Mouse (Mus musculus) CD4-positive helper T cell, adult 2 months (primary cell): ENCODE measurements around the gene Wasf2.
"Not testable (repeated sequence)": the region's sequence is repeated elsewhere in the genome, so short reads cannot be mapped to it uniquely, and the experiment has no call there.

Experiments
- DNase-seq: peaks from one replicate; pipeline ENCODE4 v3.0.0-alpha.2; 2012; ENCODE audit warnings: low read depth, missing footprints, low spot score

Gene Wasf2

GRCm38 (mm10) chr4:133096671-133097070 is 33.6 kb upstream of the Wasf2 start:
- not testable (repeated sequence) for DNase-seq

GRCm38 (mm10) chr4:133101751-133102150 is 28.6 kb upstream of the Wasf2 start:
- no peak for DNase-seq

GRCm38 (mm10) chr4:133103525-133104193 is 26.6 kb upstream of the Wasf2 start:
- DNase-seq = no peak

- DNase-seq = no peak
Observed at GRCm38 (mm10) chr4:133104194-133104569, 26.1 kb upstream of the Wasf2 start.

GRCm38 (mm10) chr4:133106691-133107090 is 23.6 kb upstream of the Wasf2 start:
- DNase-seq = no peak

GRCm38 (mm10) chr4:133107788-133108281 is 22.5 kb upstream of the Wasf2 start:
- DNase-seq = no peak

GRCm38 (mm10) chr4:133108481-133109334 is 21.6 kb upstream of the Wasf2 start:
- no peak for DNase-seq

- DNase-seq = no peak
Observed at GRCm38 (mm10) chr4:133109335-133109801, 20.9 kb upstream of the Wasf2 start.

- no peak for DNase-seq
Observed at GRCm38 (mm10) chr4:133112175-133112838, 18.0 kb upstream of the Wasf2 start.

GRCm38 (mm10) chr4:133113351-133113882 is 16.9 kb upstream of the Wasf2 start:
- no peak for DNase-seq

- DNase-seq = no peak
Observed at GRCm38 (mm10) chr4:133114762-133115161, 15.5 kb upstream of the Wasf2 start.

- DNase-seq = no peak
Observed at GRCm38 (mm10) chr4:133115721-133116429, 14.4 kb upstream of the Wasf2 start.

- no peak for DNase-seq
Observed at GRCm38 (mm10) chr4:133116756-133117470, 13.4 kb upstream of the Wasf2 start.

- DNase-seq = no peak
Observed at GRCm38 (mm10) chr4:133117556-133118411, 12.5 kb upstream of the Wasf2 start.

GRCm38 (mm10) chr4:133118775-133119375 is 11.4 kb upstream of the Wasf2 start:
- no peak for DNase-seq

- no peak for DNase-seq
Observed at GRCm38 (mm10) chr4:133119579-133119978, 10.7 kb upstream of the Wasf2 start.

GRCm38 (mm10) chr4:133120833-133121321 is 9.4 kb upstream of the Wasf2 start:
- no peak for DNase-seq

- no peak for DNase-seq
Observed at GRCm38 (mm10) chr4:133121416-133121815, 8.9 kb upstream of the Wasf2 start.
